Mouse (Mus musculus): ENCODE measurements around the gene Syngr4. TPM values are rescaled to one million over a fixed set of nuclear protein-coding genes. Genes with fewer than 3 reads are reported as not detected.

Gene Syngr4
- total and polyA plus RNA-seq, 3 experiments = not detected

DNA sequence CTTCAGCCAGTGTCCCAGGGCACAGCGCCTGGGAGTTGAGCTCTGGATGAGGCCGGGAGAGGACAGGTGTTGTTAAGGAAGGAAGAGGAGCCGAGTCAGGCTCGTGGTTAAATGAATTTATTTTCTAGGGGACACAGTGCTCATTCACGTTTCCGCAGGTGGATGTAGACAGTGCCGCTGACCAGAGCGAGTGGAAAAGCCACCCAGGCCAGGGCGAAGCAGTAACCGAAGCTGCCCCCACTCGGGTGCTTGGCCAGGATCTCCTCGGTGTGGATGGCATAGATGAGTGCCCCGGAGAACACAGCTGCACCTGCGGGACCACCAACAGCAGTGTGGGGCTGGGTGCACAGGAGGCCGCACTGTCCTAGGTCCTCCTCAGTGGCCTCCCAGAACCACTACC lies 21.4 kb upstream of the Syngr4 start:
- H3K79me2 ChIP-seq (replicated peaks; ENCODE audit: control insufficient read depth, extremely low read depth, insufficient read depth, poor library complexity, severe bottlenecking) = no peaks in the 10 kb centered on the region
- in situ Hi-C loops (cut with MboI; ENCODE audit: low pct_ligation_motif_present, low pct_unique_long_range_greater_than_20kb, low sequenced_read_pairs) (no loop called here), dilution Hi-C loops (cut with MboI; ENCODE audit: extremely low pct_ligation_motif_present, extremely low pct_unique_long_range_greater_than_20kb, low sequenced_read_pairs) (no loop called here)
- peaks cover 2 to 61% of the 10 kb centered on the region in 2 experiments; a peak in 3 of 4 replicates for H3K4me1 ChIP-seq (ENCODE audit: control insufficient read depth in 1 of 2, insufficient read depth in 2 of 2)
- H3K4me2 ChIP-seq (ENCODE audit: insufficient read depth, low read depth, poor library complexity, severe bottlenecking) = no peak overlapping the region
- DNase-seq (ENCODE audit: extremely low read depth) = no peak
- no peaks in the 10 kb centered on the region for H3K27me3 ChIP-seq (replicated peaks)
- H3K9ac ChIP-seq (ENCODE audit: insufficient read depth, low read depth) = no peak overlapping the region
- no peaks in the 10 kb centered on the region for H3K9me3 ChIP-seq (replicated peaks; ENCODE audit: low read length)
- no peak for TF ChIP-seq JUND (conservative IDR thresholded peaks at IDR 0.05; ENCODE audit: low read depth, low read length)
- TF ChIP-seq UBTF (IDR thresholded peaks at IDR 0.05; ENCODE audit: low read depth, low read length) = no peak
- TF ChIP-seq KAT2A (IDR thresholded peaks at IDR 0.05; ENCODE audit: insufficient replicate concordance, low read length) = no peak
- no peak for TF ChIP-seq CTCF (conservative IDR thresholded peaks at IDR 0.05 in 1 of 2, IDR thresholded peaks at IDR 0.05 in 1 of 2; ENCODE audit: low read depth in 2 of 2, low read length in 2 of 2)
- TF ChIP-seq RAD21 (IDR thresholded peaks at IDR 0.05; ENCODE audit: low read depth, low read length) = no peak
- TF ChIP-seq HCFC1 (IDR thresholded peaks at IDR 0.05; ENCODE audit: low read depth, low read length) = no peak
- TF ChIP-seq GABPA (IDR thresholded peaks at IDR 0.05; ENCODE audit: insufficient replicate concordance, low read depth, low read length) = no peak
- TF ChIP-seq USF2 (conservative IDR thresholded peaks at IDR 0.05; ENCODE audit: low read depth, low read length) = no peak
- peaks cover 0 to 54% of the 10 kb centered on the region in 2 experiments for H3K36me3 ChIP-seq (replicated peaks in 1 of 2; ENCODE audit: control insufficient read depth in 1 of 2, insufficient read depth in 1 of 2, low read length in 1 of 2)
- no peak overlapping the region for H3K27ac ChIP-seq (ENCODE audit: insufficient read depth, low read depth)
- H3K4me3 ChIP-seq (replicated peaks in 1 of 3; ENCODE audit: low read depth in 2 of 3, low read length in 2 of 3, poor library complexity in 1 of 3) = no peak overlapping the region

DNA sequence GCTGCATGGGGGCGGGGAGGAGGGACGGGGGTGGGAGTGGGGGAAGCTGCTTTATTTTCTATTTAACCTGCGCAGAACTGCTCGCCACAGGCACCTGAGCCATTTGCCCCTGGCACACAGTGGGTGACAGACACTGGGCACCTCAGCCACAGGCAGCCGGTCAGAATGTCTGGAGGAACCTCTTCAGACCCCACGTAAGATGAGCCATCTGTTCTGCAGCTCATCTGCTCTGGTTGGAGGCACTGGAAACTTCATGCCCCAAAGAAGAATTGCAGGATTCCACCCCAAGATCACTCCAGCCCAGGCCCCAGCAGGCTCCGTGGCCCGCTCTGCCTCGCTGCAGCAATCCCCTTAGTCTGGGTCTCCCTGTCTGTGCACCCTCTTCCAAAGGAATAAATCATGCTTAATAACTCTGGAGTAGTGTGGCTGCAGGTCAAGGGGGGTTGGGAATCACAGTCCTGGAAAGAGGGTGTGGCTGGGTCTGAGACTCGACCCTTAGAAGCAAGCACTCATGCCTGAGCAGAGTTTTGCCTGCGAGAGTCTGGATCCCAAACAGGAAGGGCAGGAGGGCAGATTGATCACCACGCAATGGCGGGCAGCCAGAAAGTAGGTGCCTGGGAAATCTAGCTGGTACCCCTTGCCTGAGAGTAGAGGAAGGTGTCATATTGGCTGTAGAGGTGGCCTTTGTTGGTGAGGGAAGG lies 20.6 kb upstream of the Syngr4 start:
- DNase-seq (ENCODE audit: extremely low read depth) = no peak
- in situ Hi-C loops (cut with MboI; ENCODE audit: low pct_ligation_motif_present, low pct_unique_long_range_greater_than_20kb, low sequenced_read_pairs) = no loop called here
- TF ChIP-seq JUN (IDR thresholded peaks at IDR 0.05; ENCODE audit: insufficient read depth, low read depth, low read length) (no peak), NELFE (IDR thresholded peaks at IDR 0.05; ENCODE audit: low read depth, low read length) (no peak), SIN3A (IDR thresholded peaks at IDR 0.05; ENCODE audit: low read length) (no peak), BHLHE40 (IDR thresholded peaks at IDR 0.05; ENCODE audit: low read depth, low read length) (no peak), E2F4 (IDR thresholded peaks at IDR 0.05; ENCODE audit: insufficient replicate concordance, low read depth, low read length) (no peak), SMC3 (IDR thresholded peaks at IDR 0.05; ENCODE audit: low read depth, low read length) (no peak), RAD21 (IDR thresholded peaks at IDR 0.05; ENCODE audit: low read depth, low read length) (no peak), TCF12 (IDR thresholded peaks at IDR 0.05; ENCODE audit: low read depth, low read length) (no peak), MXI1 (IDR thresholded peaks at IDR 0.05; ENCODE audit: low read depth, low read length) (no peak), ZMIZ1 (IDR thresholded peaks at IDR 0.05; ENCODE audit: low read depth, low read length) (no peak), CHD2 (IDR thresholded peaks at IDR 0.05; ENCODE audit: low read length) (no peak), POLR2AphosphoS2 (IDR thresholded peaks at IDR 0.05; ENCODE audit: low read depth, low read length) (no peak), ZC3H11A (IDR thresholded peaks at IDR 0.05; ENCODE audit: low read depth, low read length) (no peak), MAX (IDR thresholded peaks at IDR 0.05; ENCODE audit: low read length) (no peak), ETS1 (conservative IDR thresholded peaks at IDR 0.05; ENCODE audit: low read depth, low read length) (no peak)
- dilution Hi-C loops (cut with MboI; ENCODE audit: extremely low pct_ligation_motif_present, extremely low pct_unique_long_range_greater_than_20kb, low sequenced_read_pairs) = no loop called here
- peaks cover 2 to 53% of the 10 kb centered on the region in 2 experiments; a peak in 2 of 4 replicates for H3K4me1 ChIP-seq (ENCODE audit: control insufficient read depth in 1 of 2, insufficient read depth in 2 of 2)
- peaks cover 0 to 55% of the 10 kb centered on the region in 2 experiments for H3K36me3 ChIP-seq (replicated peaks in 1 of 2; ENCODE audit: control insufficient read depth in 1 of 2, insufficient read depth in 1 of 2, low read length in 1 of 2)
- no peak overlapping the region for H3K4me2 ChIP-seq (ENCODE audit: insufficient read depth, low read depth, poor library complexity, severe bottlenecking)
- no peaks in the 10 kb centered on the region for H3K79me2 ChIP-seq (replicated peaks; ENCODE audit: control insufficient read depth, extremely low read depth, insufficient read depth, poor library complexity, severe bottlenecking)
- H3K27ac ChIP-seq (ENCODE audit: insufficient read depth, low read depth) = no peak overlapping the region
- no peak overlapping the region for H3K9ac ChIP-seq (ENCODE audit: insufficient read depth, low read depth)
- H3K4me3 ChIP-seq (replicated peaks in 1 of 3; ENCODE audit: low read depth in 2 of 3, low read length in 2 of 3, poor library complexity in 1 of 3) = no peak overlapping the region
- no peaks in the 10 kb centered on the region for H3K27me3 ChIP-seq (replicated peaks)
- H3K9me3 ChIP-seq (replicated peaks; ENCODE audit: low read length) = no peaks in the 10 kb centered on the region

All from CH12.LX (cell line).